8 mouse cellular contexts compared by ENCODE assay signal in the genomic region with DNA sequence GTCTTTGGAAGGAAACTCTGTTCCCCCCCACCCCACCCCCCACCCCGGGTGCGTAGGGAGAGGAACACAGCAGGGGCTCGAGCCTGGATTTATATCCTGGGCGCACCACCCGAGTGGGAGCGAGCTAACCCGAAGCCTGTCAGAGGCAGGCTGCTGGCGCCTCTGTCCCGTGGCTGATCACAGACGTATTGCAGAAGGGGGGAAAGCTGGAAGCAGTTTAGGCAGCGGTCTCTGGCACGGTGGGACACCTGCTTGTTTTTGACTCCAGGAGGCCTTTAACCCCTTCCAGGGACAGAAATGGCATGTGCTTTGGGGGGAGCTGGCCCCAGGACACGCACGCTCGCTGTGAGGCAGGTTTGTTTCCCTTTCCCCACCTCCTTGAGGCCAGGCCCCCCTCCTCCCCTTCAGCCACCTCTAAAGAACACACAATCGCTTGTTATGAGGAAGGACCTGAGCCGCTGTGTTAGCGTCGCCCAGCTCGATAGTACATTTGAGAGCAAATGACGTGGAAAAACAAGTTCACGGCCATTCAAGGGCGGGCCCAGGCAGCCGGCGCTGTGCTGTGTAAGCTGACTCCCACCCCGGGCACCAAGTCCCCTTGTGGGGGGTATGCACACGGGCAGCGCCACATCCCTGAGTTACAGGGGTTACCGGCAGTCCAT. TPM values are rescaled to one million over a fixed set of nuclear protein-coding genes. Genes with fewer than 3 reads are reported as not detected.
A peak's percentile ranks its signal among the peaks of the same experiment; 100 is the strongest.
DNase-seq lines count a peak whose midpoint lies in the region; ATAC-seq and TF ChIP-seq lines count a peak whose summit lies in the region.

No protein-coding gene starts in this region.

- peaks cover 29% of the 10 kb centered on the region for H3K4me1 ChIP-seq in forebrain, embryonic 15.5 days
- H3K4me1 ChIP-seq in intestine, embryonic 15.5 days (replicated peaks), result peaks cover 33% of the 10 kb centered on the region
- H3K4me1 ChIP-seq in stomach, postnatal 0 days (replicated peaks; ENCODE audit: control insufficient read depth, insufficient read depth), result peaks cover 8% of the 10 kb centered on the region

- peak; percentile 26; the same call in 1 of the 2 replicates for ATAC-seq in forebrain, embryonic 15.5 days (replicated peaks)
- ATAC-seq in intestine, embryonic 15.5 days, result peak; percentile 55
- ATAC-seq in stomach, postnatal 0 days (ENCODE audit: low FRiP score, low TSS enrichment), result peak; percentile 70

- peak; percentile 31; the same call in 1 of the 2 replicates for TF ChIP-seq CTCF in stomach, postnatal 0 days (IDR thresholded peaks at IDR 0.05; ENCODE audit: low read depth)

- peak overlapping the region; percentile 36 for H3K9ac ChIP-seq in forebrain, embryonic 15.5 days (replicated peaks)
- peak overlapping the region; percentile 39 for H3K9ac ChIP-seq in intestine, embryonic 15.5 days
- peak overlapping the region; percentile 64 for H3K9ac ChIP-seq in stomach, postnatal 0 days (ENCODE audit: low read length)

- 3% methylated on average over 29 of the region's 29 CpGs for WGBS in forebrain, embryonic 15.5 days
- WGBS in intestine, embryonic 15.5 days, result 8% methylated on average over 29 of the region's 29 CpGs
- WGBS in stomach, postnatal 0 days, result 8% methylated on average over 29 of the region's 29 CpGs

- H3K4me2 ChIP-seq in forebrain, embryonic 15.5 days (replicated peaks), result peak overlapping the region; percentile 46
- peak overlapping the region; percentile 69 for H3K4me2 ChIP-seq in intestine, embryonic 15.5 days (replicated peaks)
- H3K4me2 ChIP-seq in stomach, postnatal 0 days (replicated peaks; ENCODE audit: low read depth), result peak overlapping the region; percentile 52

- H3K27ac ChIP-seq in forebrain, embryonic 15.5 days (replicated peaks), result no peak overlapping the region
- peak overlapping the region; percentile 77 for H3K27ac ChIP-seq in intestine, embryonic 15.5 days
- peak overlapping the region; percentile 71 for H3K27ac ChIP-seq in stomach, postnatal 0 days (replicated peaks)

- H3K9me3 ChIP-seq in forebrain, embryonic 15.5 days, result no peaks in the 10 kb centered on the region
- H3K9me3 ChIP-seq in intestine, embryonic 15.5 days, result no peaks in the 10 kb centered on the region
- H3K9me3 ChIP-seq in stomach, postnatal 0 days (ENCODE audit: control insufficient read depth, low read length), result no peaks in the 10 kb centered on the region

- H3K4me3 ChIP-seq in forebrain, embryonic 15.5 days, result peak overlapping the region; percentile 19; the same call in 1 of the 2 replicates
- H3K4me3 ChIP-seq in intestine, embryonic 15.5 days (replicated peaks), result peak overlapping the region; percentile 25
- H3K4me3 ChIP-seq in stomach, postnatal 0 days (ENCODE audit: low read depth, low read length), result peak overlapping the region; percentile 20

- DNase-seq in CD4-positive helper T cell, adult 2 months (ENCODE audit: low read depth, low spot score), result peak; percentile 28
- DNase-seq in ES-CJ7 (ENCODE audit: low read depth, low spot score), result peak; percentile 23
- peak; percentile 24 for DNase-seq in lung, postnatal 14 days
- peak; percentile 69 for DNase-seq in stomach, postnatal 0 days (ENCODE audit: low spot score)
- no peak for DNase-seq in spleen, postnatal 10 days (ENCODE audit: low spot score in 2 of 2)
- DNase-seq in cerebellum, adult 11-12 months, result no peak

- no peaks in the 10 kb centered on the region for H3K27me3 ChIP-seq in forebrain, embryonic 15.5 days
- no peaks in the 10 kb centered on the region for H3K27me3 ChIP-seq in intestine, embryonic 15.5 days (replicated peaks)
- H3K27me3 ChIP-seq in stomach, postnatal 0 days (ENCODE audit: control insufficient read depth, insufficient read depth, low read length), result no peaks in the 10 kb centered on the region

- H3K36me3 ChIP-seq in forebrain, embryonic 15.5 days, result no peaks in the 10 kb centered on the region
- H3K36me3 ChIP-seq in intestine, embryonic 15.5 days, result no peaks in the 10 kb centered on the region
- H3K36me3 ChIP-seq in stomach, postnatal 0 days (ENCODE audit: control insufficient read depth, insufficient read depth, low read length), result no peaks in the 10 kb centered on the region

- no peak for TF ChIP-seq EP300 in stomach, postnatal 0 days (optimal IDR thresholded peaks at IDR 0.05)

RNA-seq across cellular contexts. Expression of gene Wfikkn2, which starts 2.9 kb away (rescaled TPM):
- 3.7 and 7.9 TPM in 2 replicates for polyA plus RNA-seq in forebrain, embryonic 15.5 days (2015; fragmentation: Nextera tagmentation; extraction: Ambion mirVana)
- 2.3 TPM in 2 replicates for polyA plus RNA-seq in intestine, embryonic 15.5 days (2015; fragmentation: Nextera tagmentation; extraction: Ambion mirVana)
- 1.4 and 1.9 TPM in 2 replicates for polyA plus RNA-seq in stomach, postnatal 0 days (2015; fragmentation: Nextera tagmentation; extraction: Ambion mirVana)

RNA-seq across cellular contexts. Expression of gene Tob1, which starts 31.6 kb away (rescaled TPM):
- 45.8 and 46.5 TPM in 2 replicates for polyA plus RNA-seq in forebrain, embryonic 15.5 days (2015; fragmentation: Nextera tagmentation; extraction: Ambion mirVana)
- 46.0 and 49.9 TPM in 2 replicates for polyA plus RNA-seq in intestine, embryonic 15.5 days (2015; fragmentation: Nextera tagmentation; extraction: Ambion mirVana)
- 71.1 and 74.1 TPM in 2 replicates for polyA plus RNA-seq in stomach, postnatal 0 days (2015; fragmentation: Nextera tagmentation; extraction: Ambion mirVana)

RNA-seq across cellular contexts. Expression of gene Gm21885, which starts 38.8 kb away (rescaled TPM):
- 0.45 TPM in 1 of 2 replicates, not detected in the other for polyA plus RNA-seq in forebrain, embryonic 15.5 days (2015; fragmentation: Nextera tagmentation; extraction: Ambion mirVana)
- polyA plus RNA-seq in intestine, embryonic 15.5 days (2015; fragmentation: Nextera tagmentation; extraction: Ambion mirVana), result 44.6 and 53.2 TPM in 2 replicates
- not detected in 2 replicates for polyA plus RNA-seq in stomach, postnatal 0 days (2015; fragmentation: Nextera tagmentation; extraction: Ambion mirVana)

Comparison
In these comparisons a context has a peak if more than half of its experiments do, and no peak if none do; other contexts are left out.
1. DNase-seq: peak in CD4-positive helper T cell, adult 2 months (single experiment), ES-CJ7 (single experiment), lung, postnatal 14 days (single experiment) and stomach, postnatal 0 days (single experiment); none in spleen, postnatal 10 days (0 of 2) and cerebellum, adult 11-12 months (single experiment).
2. RNA of gene Gm21885, which starts 38.8 kb away (polyA plus RNA-seq): 44.6 to 53.2 TPM in intestine, embryonic 15.5 days; 0.45 TPM in forebrain, embryonic 15.5 days and not detected in stomach, postnatal 0 days; every median in the first group is over 10 times any median in the second.
3. Peak in every context shown above with its lines, with median percentiles within 50 percentile points of each other: ATAC-seq, H3K4me2 ChIP-seq, H3K4me3 ChIP-seq and H3K9ac ChIP-seq.